Mouse (Mus musculus) adrenal gland, postnatal 36 days (tissue): ENCODE measurements around the gene Vmn2r83. TPM values are rescaled to one million over a fixed set of nuclear protein-coding genes. Genes with fewer than 3 reads are reported as not detected.
"Not testable (repeated sequence)": the region's sequence is repeated elsewhere in the genome, so short reads cannot be mapped to it uniquely, and the experiment has no call there.

Source experiments
- DNase-seq, 2 experiments: peaks; one replicate each; pipeline ENCODE4 v3.0.0; 2021; ENCODE audit warnings: mixed read lengths in 1 of 2
- long read RNA-seq, 2 experiments: library from polyadenylated mRNA; stranded (forward); transcript quantifications; one replicate each; pipeline ENCODE4 v2.0.0; 2021; ENCODE audit warnings: borderline sequencing depth in 2 of 2
- total RNA-seq, 2 experiments: library from RNA; stranded (reverse); gene quantifications; 2 replicates each; pipeline ENCODE4 v1.2.3; 2021

Vmn2r83 gene
- not detected for total RNA-seq
- long read RNA-seq, experiment 1: 0 reads
- long read RNA-seq, experiment 2: 0 reads

- DNase-seq: no peak
These were observed at the start of gene Vmn2r83 for GRCm38 (mm10) chr10:79468431-79468830. TSS of gene Vmn2r83 (plus strand) at chr10:79468731.

- DNase-seq: not testable (repeated sequence)
These were observed 33.2 kb upstream of the Vmn2r83 start for GRCm38 (mm10) chr10:79435141-79435820.

- DNase-seq: no peak
These were observed 27.4 kb downstream of the Vmn2r83 start for GRCm38 (mm10) chr10:79495886-79496285.

- no peak for DNase-seq
These were observed 28.3 kb downstream of the Vmn2r83 start for GRCm38 (mm10) chr10:79496701-79497288.

GRCm38 (mm10) chr10:79502830-79503644 is 34.5 kb downstream of the Vmn2r83 start:
- no peak for DNase-seq

GRCm38 (mm10) chr10:79506709-79507108 is 38.2 kb downstream of the Vmn2r83 start:
- DNase-seq: no peak

- no peak for DNase-seq
These were observed 55.9 kb downstream of the Vmn2r83 start for GRCm38 (mm10) chr10:79524433-79524832.

GRCm38 (mm10) chr10:79525456-79526325 is 57.2 kb downstream of the Vmn2r83 start:
- DNase-seq: no peak

- DNase-seq: no peak
These were observed 58.3 kb downstream of the Vmn2r83 start for GRCm38 (mm10) chr10:79526661-79527452.

- no peak for DNase-seq
These were observed 58.9 kb downstream of the Vmn2r83 start for GRCm38 (mm10) chr10:79527453-79527845.

- no peak for DNase-seq
These were observed 59.5 kb downstream of the Vmn2r83 start for GRCm38 (mm10) chr10:79528081-79528480.

- DNase-seq: no peak
These were observed 61.7 kb downstream of the Vmn2r83 start for GRCm38 (mm10) chr10:79530241-79530640.

- no peak for DNase-seq
These were observed 62.2 kb downstream of the Vmn2r83 start for GRCm38 (mm10) chr10:79530721-79531120.

- DNase-seq: no peak
These were observed 63.1 kb downstream of the Vmn2r83 start for GRCm38 (mm10) chr10:79531593-79531992.

- no peak for DNase-seq
These were observed 64.1 kb downstream of the Vmn2r83 start for GRCm38 (mm10) chr10:79532678-79533077.

- DNase-seq: peak; percentile 92
These were observed 64.8 kb downstream of the Vmn2r83 start, which contains the start of gene Plpp2 for GRCm38 (mm10) chr10:79533126-79533911. TSS of gene Plpp2 (minus strand) at chr10:79533796.

- DNase-seq: no peak
These were observed 65.9 kb downstream of the Vmn2r83 start for GRCm38 (mm10) chr10:79534426-79534825.

- DNase-seq: no peak
These were observed 66.9 kb downstream of the Vmn2r83 start for GRCm38 (mm10) chr10:79535431-79535830.

GRCm38 (mm10) chr10:79536461-79537080 is 68.0 kb downstream of the Vmn2r83 start:
- DNase-seq: no peak

- no peak for DNase-seq
These were observed 68.7 kb downstream of the Vmn2r83 start for GRCm38 (mm10) chr10:79537271-79537670.
